Mouse (Mus musculus): Measurements from ENCODE around the gene Tle4. TPM values are rescaled to one million over a fixed set of nuclear protein-coding genes. Genes with fewer than 3 reads are reported as not detected.

Tle4 gene
- polyA plus RNA-seq, 1 experiment: not detected

DNA sequence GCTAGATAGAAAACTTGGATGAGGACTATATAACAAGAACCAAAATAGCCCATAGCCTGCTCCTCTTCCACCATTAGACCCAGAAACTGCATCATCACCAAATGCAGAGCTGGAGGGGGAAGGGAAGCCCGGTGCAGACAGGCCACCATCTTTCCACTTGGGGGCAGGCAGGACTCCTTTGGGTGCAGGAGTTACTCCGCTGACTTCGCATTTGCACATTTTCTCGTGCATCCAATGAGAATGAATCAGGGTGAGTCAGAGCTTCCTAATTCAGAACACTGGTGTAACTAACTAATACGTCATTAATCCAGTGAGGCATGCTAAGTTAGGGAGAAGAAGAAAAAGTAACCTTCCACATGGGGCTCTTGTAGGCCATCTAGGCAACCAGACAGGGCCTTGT, 17.0 kb upstream of the Tle4 start:
- 67% methylated on average over 5 of the region's 5 CpGs for WGBS
- H3K4me3 ChIP-seq (ENCODE audit: insufficient read depth, low read depth, low read length): no peak overlapping the region
- no peak for TF ChIP-seq POLR2A (IDR thresholded peaks at IDR 0.05; ENCODE audit: insufficient read depth, low read depth, low read length)
- TF ChIP-seq CTCF (IDR thresholded peaks at IDR 0.05; ENCODE audit: insufficient read depth, low read depth, low read length): no peak
- H3K27ac ChIP-seq (ENCODE audit: insufficient read depth, low read depth, low read length): no peak overlapping the region
- no peaks in the 10 kb centered on the region for H3K4me1 ChIP-seq (ENCODE audit: control insufficient read depth, insufficient read depth, low read length)

DNA sequence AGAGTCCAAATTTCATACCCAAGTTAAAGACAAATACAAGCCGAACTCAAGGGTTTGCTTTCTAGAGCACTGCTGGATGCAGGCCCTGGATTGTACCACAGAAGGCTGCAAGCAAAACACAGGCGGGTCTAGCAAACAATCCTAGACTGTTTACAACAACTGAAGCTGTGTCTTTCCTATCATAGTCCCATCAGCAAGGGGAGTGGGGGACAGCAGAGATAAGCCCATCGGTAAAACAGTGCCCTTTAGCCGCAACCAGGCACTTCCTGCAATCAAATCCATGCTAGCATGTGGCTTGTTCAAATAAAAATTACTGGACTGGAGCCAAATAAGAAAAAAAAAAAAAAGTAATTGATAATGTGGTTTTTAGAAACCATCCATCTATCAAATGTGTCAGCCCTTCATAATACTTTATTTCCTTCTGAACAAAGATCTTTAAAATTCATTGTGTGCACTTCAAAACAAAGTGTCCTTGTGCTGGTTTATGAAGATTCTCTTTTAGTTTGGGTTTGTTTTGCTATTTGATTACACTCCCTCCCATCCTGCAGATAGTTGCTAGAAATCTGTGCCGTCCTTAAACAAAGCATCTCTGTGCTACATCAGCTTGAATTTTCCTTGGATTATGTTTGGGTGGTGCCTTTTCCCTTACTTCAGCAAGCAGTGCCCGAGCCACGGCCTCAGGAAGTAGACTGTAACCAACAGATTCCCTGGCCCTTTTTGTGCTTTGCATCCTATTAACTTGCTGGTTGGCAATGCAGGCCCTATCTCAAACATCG, 12.9 kb upstream of the Tle4 start:
- WGBS: 79% methylated on average over 8 of the region's 8 CpGs
- TF ChIP-seq CTCF (IDR thresholded peaks at IDR 0.05; ENCODE audit: insufficient read depth, low read depth, low read length): no peak
- Histone ChIP-seq H3K27ac (ENCODE audit: insufficient read depth, low read depth, low read length) (no peak overlapping the region), H3K4me1 (ENCODE audit: control insufficient read depth, insufficient read depth, low read length) (no peaks in the 10 kb centered on the region), H3K4me3 (ENCODE audit: insufficient read depth, low read depth, low read length) (no peak overlapping the region)

DNA sequence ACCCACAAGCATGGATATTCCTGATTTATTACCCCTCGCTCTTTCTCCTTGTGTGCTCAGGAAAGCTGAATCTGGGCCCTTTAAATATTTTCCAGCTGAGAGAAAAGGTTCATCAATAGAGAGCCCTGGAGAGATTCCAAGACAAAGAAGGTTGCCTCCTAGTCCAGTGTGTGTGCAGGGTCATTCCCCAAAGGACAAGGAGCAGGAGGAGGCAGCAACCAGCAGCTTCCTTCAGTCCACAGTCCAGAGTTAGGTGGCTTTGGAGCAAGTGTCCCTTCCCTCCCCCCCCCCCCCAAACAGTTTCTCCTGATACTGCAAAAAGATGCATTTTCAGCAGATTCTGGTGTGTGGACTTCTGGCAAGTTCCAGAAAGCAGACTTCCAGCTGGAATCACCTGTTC, 3.0 kb upstream of the Tle4 start:
- 100% methylated on average over 1 of the region's 1 CpGs for WGBS
- Histone ChIP-seq H3K4me1 (ENCODE audit: control insufficient read depth, insufficient read depth, low read length) (no peaks in the 10 kb centered on the region), H3K27ac (ENCODE audit: insufficient read depth, low read depth, low read length) (no peak overlapping the region), H3K4me3 (ENCODE audit: insufficient read depth, low read depth, low read length) (no peak overlapping the region)
- TF ChIP-seq POLR2A (IDR thresholded peaks at IDR 0.05; ENCODE audit: insufficient read depth, low read depth, low read length) (no peak), CTCF (IDR thresholded peaks at IDR 0.05; ENCODE audit: insufficient read depth, low read depth, low read length) (no peak)

DNA sequence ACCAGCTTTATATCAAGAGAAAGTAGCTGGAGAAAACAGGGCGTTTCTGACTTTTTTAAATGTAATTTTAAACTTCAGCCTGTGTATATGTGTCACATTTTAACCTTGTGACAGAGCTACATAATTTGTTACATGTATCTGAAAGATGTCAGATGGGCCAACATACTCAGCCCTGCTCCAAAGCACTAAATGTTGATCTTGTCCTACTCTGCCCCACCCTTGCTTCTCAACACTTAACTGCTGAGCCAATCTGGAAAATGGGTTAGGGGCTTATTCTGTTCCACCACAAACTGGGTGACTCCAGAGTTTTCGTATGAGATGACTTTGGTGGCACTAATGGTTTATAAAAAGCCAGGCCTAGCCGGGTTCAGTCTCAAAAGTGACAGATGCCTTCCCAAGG, 2.5 kb upstream of the Tle4 start:
- Histone ChIP-seq H3K4me3 (ENCODE audit: insufficient read depth, low read depth, low read length) (no peak overlapping the region), H3K27ac (ENCODE audit: insufficient read depth, low read depth, low read length) (no peak overlapping the region), H3K4me1 (ENCODE audit: control insufficient read depth, insufficient read depth, low read length) (no peaks in the 10 kb centered on the region)
- WGBS: 98% methylated on average over 3 of the region's 3 CpGs
- TF ChIP-seq POLR2A (IDR thresholded peaks at IDR 0.05; ENCODE audit: insufficient read depth, low read depth, low read length) (no peak), CTCF (IDR thresholded peaks at IDR 0.05; ENCODE audit: insufficient read depth, low read depth, low read length) (no peak)

DNA sequence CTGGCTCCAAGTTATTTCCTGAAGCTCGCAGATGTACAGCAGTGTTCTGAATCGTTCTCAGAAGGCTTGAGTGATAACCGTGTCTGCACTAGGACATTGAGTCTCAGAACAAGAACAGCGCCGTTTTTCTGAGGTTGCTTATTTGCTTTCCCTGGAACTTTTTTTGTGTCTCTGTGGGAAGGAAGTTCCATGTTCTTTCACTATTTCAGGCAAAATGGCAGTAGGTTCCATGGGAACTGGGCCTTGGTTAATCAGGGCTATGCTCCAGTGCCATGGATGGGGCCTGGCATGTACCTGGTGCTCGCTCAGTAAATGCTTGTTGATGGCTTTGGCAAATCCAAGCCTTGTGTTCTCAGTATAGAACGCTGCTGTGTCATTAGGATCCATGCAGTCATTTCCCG, 2.0 kb upstream of the Tle4 start:
- Histone ChIP-seq H3K4me1 (ENCODE audit: control insufficient read depth, insufficient read depth, low read length) (no peaks in the 10 kb centered on the region), H3K4me3 (ENCODE audit: insufficient read depth, low read depth, low read length) (no peak overlapping the region), H3K27ac (ENCODE audit: insufficient read depth, low read depth, low read length) (no peak overlapping the region)
- TF ChIP-seq POLR2A (IDR thresholded peaks at IDR 0.05; ENCODE audit: insufficient read depth, low read depth, low read length) (no peak), CTCF (IDR thresholded peaks at IDR 0.05; ENCODE audit: insufficient read depth, low read depth, low read length) (no peak)
- WGBS: 90% methylated on average over 8 of the region's 8 CpGs

DNA sequence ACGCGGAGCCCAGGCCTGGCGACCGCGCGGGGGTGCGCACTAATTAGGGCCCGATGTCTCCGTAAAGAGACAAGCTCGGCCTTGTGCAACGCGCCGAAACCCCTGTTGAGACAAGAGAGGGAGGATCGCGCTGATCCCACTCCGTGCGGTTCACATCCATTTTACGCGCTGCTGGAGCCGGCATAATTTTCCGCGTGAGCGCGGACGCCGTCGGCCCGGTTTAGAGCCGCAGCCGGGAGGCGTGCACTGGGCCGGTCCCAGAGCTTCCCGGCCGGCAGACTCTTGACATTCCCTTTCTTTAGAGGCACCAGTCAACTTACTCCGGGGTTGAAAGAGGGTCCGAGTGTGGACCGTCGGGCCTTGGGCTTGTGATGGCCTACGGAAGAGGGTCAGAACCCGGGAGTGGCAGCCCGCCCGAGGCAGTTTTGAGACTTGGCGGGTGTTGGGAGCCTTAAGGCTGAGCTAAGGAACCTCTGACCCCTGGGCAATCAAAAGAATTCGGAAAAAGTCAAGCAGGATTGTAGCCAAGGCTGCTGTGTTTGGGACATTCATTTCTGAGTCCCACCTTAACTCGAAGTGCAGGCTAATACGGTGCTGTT, 938 bp upstream of the Tle4 start:
- TF ChIP-seq POLR2A (IDR thresholded peaks at IDR 0.05; ENCODE audit: insufficient read depth, low read depth, low read length): 0 out of 2 replicates have a peak, but pooled peaks have one; percentile 9
- no peak for TF ChIP-seq CTCF (IDR thresholded peaks at IDR 0.05; ENCODE audit: insufficient read depth, low read depth, low read length)
- H3K4me1 ChIP-seq (ENCODE audit: control insufficient read depth, insufficient read depth, low read length): no peaks in the 10 kb centered on the region
- 4% methylated on average over 46 of the region's 46 CpGs for WGBS

DNA sequence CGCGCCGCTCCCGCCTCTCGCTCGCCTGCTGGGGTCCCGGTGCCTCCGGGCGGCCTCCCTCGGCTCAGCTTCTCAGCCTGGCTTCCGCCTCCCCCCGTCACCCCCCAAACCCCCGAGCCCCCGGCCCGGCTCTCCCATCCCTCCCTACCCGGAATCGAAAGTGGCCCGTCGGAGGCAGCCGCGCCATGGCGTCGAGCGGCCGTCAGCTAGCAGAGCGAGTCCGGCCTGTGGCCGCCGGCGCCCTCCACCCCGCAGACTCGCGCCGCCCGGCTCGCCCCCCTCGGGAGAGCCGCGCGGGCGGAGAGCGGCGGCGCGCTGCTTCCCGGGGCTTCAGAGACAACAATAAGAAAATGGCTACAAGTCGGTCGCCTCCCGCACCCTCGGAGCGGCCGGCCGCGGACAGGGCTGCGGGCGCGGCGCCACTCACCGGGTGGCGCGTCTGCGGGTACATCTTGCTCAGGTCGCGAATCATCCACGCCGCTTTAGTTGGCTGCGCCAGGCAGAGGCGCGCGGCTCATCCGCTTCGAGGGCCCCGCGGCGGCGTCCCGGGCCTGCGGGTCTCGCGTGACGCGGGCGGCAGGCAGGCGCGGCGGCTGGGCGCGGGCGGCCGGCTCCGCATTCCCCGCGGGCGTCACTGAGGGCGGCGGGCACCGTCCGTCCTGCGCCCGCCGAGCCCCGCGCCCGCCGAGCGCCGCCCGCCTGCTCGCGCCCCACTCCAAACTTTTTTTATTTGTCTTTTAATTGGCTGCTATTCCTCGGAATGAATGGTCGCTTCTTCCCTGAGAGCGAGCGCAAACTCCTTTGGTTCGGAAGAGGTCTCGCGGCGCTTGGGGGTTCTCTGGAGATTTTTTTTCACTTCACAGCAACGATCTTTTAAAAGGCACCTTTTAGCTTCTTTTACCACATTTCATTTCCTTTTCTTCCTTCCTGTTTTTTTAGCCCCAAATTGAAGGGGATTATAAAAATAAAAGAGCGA, 622 bp downstream of the Tle4 start:
- WGBS: 1% methylated on average over 120 of the region's 120 CpGs
- H3K4me1 ChIP-seq (ENCODE audit: control insufficient read depth, insufficient read depth, low read length): no peaks in the 10 kb centered on the region
- TF ChIP-seq POLR2A (IDR thresholded peaks at IDR 0.05; ENCODE audit: insufficient read depth, low read depth, low read length) (no peak), CTCF (IDR thresholded peaks at IDR 0.05; ENCODE audit: insufficient read depth, low read depth, low read length) (no peak)
- H3K27ac ChIP-seq (ENCODE audit: insufficient read depth, low read depth, low read length): peak overlapping the region; percentile 89
- peak overlapping the region; percentile 100 for H3K4me3 ChIP-seq (ENCODE audit: insufficient read depth, low read depth, low read length)

More for the DNA sequence above, 938 bp upstream of the Tle4 start:
- Histone ChIP-seq H3K4me3 (ENCODE audit: insufficient read depth, low read depth, low read length) (peak overlapping the region; percentile 88), H3K27ac (ENCODE audit: insufficient read depth, low read depth, low read length) (peak overlapping the region; percentile 88)

- TF ChIP-seq CTCF (IDR thresholded peaks at IDR 0.05; ENCODE audit: insufficient read depth, low read depth, low read length): no peak
- TF ChIP-seq POLR2A (IDR thresholded peaks at IDR 0.05; ENCODE audit: insufficient read depth, low read depth, low read length): no peak
- 9% methylated on average over 12 of the region's 12 CpGs for WGBS
These were observed 1.4 kb downstream of the Tle4 start for GRCm38 (mm10) chr19:14596358-14596940.

More at GRCm38 (mm10) chr19:14596358-14596940, 1.4 kb downstream of the Tle4 start:
- Histone ChIP-seq H3K4me1 (ENCODE audit: control insufficient read depth, insufficient read depth, low read length) (no peaks in the 10 kb centered on the region), H3K27ac (ENCODE audit: insufficient read depth, low read depth, low read length) (no peak overlapping the region), H3K4me3 (ENCODE audit: insufficient read depth, low read depth, low read length) (peak overlapping the region; percentile 100)
